Mouse (Mus musculus) mesoderm, embryonic 11.5 days (tissue): Measurements from ENCODE around the gene Zcwpw1.
"Not testable (repeated sequence)": the region's sequence is repeated elsewhere in the genome, so short reads cannot be mapped to it uniquely, and the experiment has no call there.

Source experiments
- DNase-seq: peaks from one replicate; pipeline ENCODE4 v3.0.0-alpha.2; 2012; ENCODE audit warnings: low read depth, low spot score

Zcwpw1 gene

DNA sequence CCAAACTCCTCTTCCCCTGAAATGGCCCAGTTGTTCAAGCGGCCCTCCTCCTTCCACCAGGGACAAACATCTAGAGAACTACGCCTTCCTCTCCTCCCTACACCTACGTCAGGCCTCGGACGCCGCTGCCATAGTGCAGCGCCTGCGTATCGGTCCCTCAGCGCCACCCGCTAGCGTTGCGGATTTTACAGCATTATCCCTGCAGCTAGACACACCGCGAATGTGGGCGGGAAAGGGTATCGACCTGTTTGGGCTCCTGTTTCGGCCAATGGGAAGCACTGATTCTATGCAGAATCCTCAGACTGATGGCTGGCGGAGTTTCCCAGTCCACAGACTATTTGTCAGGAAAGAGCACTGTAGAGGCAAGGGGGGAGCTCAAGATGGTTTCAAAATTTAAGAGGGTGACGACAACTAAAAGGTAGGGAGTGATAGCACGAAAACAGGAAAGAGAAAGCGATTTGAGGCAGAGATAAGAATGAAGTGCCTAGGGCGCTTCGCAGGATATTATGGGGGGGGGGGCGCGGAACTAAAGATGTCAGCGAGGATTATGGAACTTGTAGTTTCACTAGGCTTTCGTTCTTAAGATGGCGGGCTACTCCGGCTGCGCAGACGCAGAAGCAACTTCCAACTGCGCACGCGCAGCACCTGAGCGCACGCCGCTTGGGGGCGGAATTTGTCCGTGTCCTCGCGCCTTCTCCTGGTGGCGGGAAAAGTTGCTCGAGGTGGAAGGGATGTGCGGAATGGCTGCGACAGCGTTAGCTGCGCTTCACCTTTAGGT lies at the start of gene Zcwpw1, which contains the start of gene Mepce:
Gene Zcwpw1 (plus strand): TSS at position 648 of the 778 bp plus-strand sequence.
Gene Mepce (minus strand): TSS at position 505 of the 778 bp plus-strand sequence.
- peak; percentile 98 for DNase-seq

- no peak for DNase-seq
Measured at GRCm38 (mm10) chr5:137738516-137738915, 49.1 kb upstream of the Zcwpw1 start.

GRCm38 (mm10) chr5:137739471-137739870 lies 48.1 kb upstream of the Zcwpw1 start:
- no peak for DNase-seq

DNA sequence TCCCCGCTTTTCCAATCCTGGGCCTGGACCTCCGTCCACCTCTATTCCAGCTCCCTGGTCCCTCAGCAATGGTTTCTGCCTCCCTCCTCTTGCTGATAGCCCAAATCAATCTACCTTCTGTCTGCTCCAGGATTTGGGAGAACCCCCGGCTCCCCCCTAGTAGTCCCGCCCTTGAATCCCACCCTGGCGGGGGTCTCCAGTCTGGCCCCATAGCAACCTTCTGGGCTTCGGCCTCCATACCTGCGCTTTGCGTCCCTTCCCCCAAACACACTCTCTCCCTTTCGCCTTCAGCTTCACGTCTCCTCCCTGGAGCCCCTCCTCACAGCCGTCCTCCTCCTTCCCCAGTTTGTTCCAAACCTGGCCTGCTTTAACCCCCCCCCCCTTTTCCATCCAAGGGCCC lies 47.1 kb upstream of the Zcwpw1 start:
- DNase-seq, result no peak

DNA sequence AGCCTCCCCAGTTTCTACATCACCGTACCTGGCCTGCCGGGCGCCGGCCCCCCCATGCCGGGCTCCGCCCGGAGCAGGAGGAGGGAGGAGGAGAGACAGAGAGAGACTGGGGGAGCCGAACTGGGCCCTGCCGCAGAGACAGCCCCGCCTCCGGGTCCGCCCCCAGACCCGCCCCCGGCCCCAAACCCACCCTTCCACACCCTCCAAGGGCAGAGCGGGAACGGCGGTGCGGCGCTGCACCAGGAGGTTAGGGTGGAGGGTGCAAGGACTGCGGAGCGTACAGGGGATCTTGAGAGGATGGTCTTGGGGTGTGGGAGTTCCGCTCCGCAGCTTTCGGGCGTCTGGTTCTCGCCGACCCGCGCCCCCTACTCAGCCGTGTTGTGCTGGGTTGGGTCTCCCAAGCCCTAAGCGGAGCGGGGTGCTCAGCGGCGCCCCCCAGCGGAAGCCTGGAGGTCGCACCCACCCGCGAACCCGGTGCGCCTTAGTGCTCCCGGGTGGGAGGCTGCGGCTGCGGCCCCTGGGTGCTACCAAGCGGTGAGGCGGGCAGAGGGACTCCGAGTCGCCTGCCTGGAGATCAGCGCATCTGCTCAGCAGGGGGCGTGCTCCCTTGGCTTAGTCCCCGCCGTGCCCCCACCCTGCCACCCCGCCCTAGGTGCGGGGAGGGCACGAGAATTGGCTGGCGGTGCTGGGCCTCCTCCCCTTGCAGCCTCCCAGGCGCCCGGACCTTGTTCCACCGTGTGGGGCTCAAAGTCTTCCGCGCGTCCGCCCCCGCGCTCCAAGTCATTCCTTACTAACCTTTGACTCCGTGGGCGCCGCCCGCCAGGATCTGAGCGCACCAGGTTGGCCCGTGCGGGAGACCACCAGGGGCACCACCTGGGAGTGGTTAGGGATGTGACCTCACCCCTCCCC lies 46.3 kb upstream of the Zcwpw1 start, which contains the start of gene Nyap1:
Gene Nyap1 (minus strand): TSS at position 585 of the 909 bp plus-strand sequence.
- peak; percentile 82 for DNase-seq

DNA sequence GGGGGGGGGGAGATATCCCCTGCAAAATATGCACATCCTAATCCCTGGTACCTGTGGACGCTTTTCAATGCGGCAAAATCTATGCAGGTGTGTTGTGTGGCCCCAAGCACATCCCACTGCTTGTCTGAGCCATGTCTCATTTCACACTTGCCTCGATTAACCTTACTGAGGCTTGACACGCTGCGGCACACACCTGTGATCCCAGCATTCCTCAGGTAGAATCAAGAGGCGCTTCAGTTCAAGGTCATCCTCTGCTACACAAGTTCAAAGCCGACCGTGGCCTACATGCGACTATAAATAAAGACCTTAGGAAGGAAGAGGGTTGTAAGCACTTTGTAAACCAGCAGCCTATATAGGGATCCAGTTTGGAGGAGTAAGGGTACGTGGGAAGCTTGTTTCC lies 45.5 kb upstream of the Zcwpw1 start:
- DNase-seq, result no peak

GRCm38 (mm10) chr5:137742836-137743235 lies 44.8 kb upstream of the Zcwpw1 start:
- no peak for DNase-seq

DNA sequence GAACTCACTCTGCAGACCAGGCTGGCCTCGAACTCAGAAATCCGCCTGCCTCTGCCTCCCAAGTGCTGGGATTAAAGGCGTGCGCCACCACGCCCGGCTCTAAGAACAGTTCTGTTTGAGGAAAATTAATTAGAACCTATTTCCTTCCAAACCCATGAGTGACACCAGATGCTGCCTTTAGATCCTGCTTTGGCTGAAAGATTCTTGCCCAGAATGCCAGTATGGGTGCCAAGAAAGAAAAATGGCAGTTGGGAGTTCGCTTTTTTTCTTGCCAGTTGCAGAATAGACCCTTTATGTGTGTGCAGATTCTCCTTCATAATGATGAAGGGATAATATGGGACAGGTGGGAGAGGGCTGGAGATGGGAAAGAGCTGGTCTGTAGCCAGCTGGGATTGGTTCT lies 43.4 kb upstream of the Zcwpw1 start:
- DNase-seq, result no peak

DNA sequence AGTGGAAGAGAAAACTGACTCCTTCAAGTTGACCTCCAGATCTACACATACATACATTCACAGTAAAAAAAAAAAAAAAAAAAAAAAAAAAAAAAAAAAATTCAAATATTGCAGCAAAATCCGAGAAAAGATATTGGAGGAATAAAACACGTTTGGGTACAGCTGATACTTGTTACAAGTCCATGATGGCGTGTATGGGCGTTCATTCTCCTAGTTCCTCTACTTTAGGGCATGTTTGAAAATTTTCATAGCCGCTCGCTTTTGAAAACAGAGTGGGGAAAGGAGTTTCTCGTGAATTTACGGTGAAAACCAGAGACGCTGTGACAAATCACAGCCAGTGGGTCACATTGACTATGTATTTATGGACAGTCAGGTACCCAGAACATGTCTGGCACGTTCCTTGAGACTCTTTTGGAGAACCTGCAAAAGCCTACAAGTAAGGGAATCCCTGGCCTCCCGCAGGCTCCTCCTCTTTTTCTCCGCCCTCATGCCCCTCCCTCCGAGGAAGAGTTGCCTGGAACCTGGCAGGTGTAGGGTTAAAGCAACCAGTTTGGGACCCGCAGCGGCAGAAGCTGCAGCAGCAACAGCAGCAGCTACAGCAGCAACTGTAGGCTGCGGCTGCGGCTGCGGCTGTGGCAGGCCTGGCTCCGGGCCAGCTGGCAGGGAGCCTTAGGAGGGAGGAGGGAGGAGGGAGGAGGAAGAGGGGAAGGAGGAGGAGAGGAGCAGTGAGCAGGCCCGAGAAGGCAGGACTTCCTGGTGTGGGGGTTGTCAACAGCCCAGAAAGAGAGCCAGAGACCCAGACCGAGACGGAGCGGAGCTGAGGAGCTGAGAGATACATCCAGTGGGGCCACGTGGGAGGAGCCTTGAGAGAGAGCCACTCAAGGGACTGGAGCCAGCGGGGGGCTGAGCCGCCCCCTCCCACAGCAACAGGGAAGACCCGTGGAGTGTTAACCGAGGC lies 42.1 kb upstream of the Zcwpw1 start, which contains the start of gene Tsc22d4:
Gene Tsc22d4 (plus strand): TSS at position 517 of the 958 bp plus-strand sequence.
- peak; percentile 91 for DNase-seq

GRCm38 (mm10) chr5:137746282-137746850 lies 41.2 kb upstream of the Zcwpw1 start:
- peak; percentile 62 for DNase-seq

- DNase-seq, result no peak
Measured at GRCm38 (mm10) chr5:137746851-137747325, 40.7 kb upstream of the Zcwpw1 start.

- no peak for DNase-seq
Measured at GRCm38 (mm10) chr5:137747326-137747961, 40.2 kb upstream of the Zcwpw1 start.

DNA sequence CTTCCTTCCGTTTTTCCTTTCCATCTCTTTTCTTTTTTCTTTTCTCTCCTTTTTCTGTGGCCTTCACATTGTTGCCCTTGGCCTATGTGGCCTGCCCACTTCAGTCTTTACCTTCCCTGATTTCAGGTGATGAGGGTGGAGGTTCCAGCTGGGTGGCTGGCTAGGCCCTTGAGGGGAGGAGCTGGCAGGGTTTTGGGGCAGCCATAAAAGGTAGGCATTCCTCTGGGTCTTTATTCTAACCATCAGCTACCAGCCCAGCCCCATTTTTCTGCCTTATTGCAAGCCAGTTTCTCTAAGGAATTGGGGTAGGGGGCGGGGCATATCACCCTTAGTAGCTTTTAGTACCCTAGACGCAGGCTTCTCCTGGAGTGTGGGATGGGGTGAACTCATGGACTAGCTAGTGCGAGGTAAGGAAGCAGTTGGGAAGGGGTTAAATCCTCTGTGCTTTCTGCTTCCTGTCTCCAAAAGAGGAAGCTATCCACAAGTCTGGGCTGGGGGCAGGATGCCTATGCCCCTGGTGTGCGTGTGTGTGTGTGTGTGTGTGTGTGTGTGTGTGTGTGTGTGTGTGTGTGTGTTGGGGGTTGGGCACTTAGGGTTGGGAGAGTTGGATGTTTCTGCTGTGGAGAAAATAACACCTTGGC lies 39.3 kb upstream of the Zcwpw1 start:
- no peak for DNase-seq

DNA sequence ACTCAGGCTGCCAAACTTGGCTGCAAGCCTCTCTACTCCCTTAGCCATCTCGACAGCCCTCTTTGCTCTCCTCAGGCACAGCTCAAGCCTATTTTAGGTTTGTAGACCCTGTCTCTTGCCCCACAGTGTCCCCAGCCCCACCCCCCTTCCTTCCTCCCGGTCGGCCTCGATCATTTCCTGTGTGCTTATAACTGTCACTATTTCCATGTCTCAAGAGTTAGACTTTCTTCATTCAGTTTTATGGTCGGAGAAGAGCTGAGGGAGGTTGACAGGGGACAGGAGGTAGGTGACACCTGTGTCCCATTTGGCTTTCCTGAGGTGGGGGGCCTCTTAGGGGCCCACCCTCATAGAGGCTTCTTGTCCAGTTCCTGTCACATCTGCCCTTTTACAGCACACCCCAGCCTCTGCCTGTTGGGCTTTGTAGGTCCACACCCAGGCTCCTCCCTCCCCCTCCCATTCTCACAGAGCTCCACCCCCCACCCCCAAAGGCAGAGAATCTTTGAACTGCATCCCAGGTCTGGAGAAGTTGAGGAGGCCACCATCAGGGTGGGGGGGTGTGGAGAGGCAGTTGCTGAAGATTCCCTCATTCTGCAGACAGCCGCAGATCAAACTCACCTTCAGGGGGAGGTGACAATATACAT lies 38.3 kb upstream of the Zcwpw1 start:
- DNase-seq, result no peak

DNA sequence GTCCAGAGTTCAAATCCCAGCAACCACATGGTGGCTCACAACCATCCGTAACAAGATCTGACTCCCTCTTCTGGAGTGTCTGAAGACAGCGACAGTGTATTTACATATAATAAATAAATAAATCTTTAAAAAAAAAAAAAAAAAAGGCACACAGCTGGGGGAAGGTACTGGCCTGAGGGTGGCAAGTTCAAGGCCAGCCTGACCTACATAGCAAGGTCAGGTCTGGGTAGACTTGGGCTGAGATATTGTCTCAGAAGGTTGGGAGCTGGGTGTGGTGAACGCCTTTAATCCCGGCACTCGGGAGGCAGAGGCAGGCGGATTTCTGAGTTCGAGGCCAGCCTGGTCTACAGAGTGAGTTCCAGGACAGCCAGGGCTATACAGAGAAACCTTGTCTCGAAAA lies 37.4 kb upstream of the Zcwpw1 start:
- DNase-seq, result not testable (repeated sequence)

- no peak for DNase-seq
Measured at GRCm38 (mm10) chr5:137751221-137751887, 36.2 kb upstream of the Zcwpw1 start.

GRCm38 (mm10) chr5:137751988-137752387 lies 35.6 kb upstream of the Zcwpw1 start:
- no peak for DNase-seq

DNA sequence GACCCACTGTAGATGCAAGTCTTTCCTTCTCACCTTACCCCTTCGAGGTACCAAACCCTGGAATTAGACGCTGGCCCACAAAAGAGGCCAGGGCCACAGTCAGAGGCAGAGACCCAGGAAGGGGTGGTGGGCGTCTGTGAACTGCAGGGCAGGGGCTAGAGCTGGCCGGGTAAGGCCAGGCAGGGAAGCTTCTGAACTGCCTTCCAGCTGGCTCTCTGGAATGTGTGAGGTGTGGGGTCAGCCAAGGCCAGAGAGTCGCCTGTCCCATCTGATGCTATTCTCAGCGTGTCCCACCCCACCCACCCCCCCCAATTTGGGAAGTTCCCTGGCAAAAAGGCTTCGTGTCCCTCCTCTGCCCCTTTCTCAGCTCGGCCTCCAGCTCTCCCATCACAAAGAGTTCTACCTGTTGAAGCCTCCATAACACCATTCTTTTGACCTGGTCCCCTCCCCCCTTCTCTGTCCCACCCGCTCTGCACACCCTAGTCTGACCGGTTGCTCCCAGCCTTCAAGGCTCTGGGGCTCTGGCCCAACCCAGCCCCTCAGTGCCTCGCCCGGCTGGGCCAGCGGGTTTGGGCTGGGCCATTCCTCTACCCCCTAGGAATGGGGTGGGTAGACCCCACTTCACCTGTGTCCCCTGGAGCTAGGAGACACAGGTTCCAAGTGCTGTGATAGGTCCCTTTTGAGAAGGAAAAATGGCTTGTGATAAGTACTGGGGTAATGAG lies 34.3 kb upstream of the Zcwpw1 start:
- no peak for DNase-seq
